Mouse (Mus musculus) cortical plate, adult 2 months (tissue): ENCODE measurements around the gene Gpr33.

ENCODE experiments used
- CTCF ChIP-seq: fragments of 200-500 bp; IDR thresholded peaks from 2 replicates; pipeline ENCODE4 v1.5.1; 2011; ENCODE audit warnings: mild to moderate bottlenecking, control low read depth, low read length; ENCODE audit not compliant: insufficient read depth; ENCODE audit errors: extremely low read depth
- POLR2A ChIP-seq: fragments of 200-500 bp; IDR thresholded peaks from 2 replicates; pipeline ENCODE4 v1.6.1; 2011; ENCODE audit warnings: mild to moderate bottlenecking, low read length, control low read depth; ENCODE audit not compliant: insufficient read depth; ENCODE audit errors: extremely low read depth

DNA sequence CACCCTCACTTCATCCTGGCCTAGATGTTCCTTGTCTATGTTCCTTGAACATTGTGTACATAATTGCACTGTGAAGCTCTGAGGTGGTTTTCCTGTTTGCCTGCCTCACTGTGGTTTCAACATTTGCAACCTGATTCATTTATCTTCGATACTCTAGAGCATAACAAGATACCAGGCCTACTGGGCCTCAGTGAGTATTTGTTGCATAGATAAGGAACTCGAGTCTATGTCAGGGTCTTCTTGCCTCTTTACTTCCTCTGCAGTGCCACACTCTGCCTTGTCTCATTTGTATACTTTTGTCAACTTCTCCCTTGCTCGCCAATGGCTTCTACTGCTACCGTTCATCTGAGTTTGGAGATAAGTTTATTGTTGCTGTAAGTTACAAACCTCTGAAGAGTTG, 18.5 kb upstream of the Gpr33 start:
- no peak for TF ChIP-seq CTCF
- TF ChIP-seq POLR2A = no peak
